Comparison of ENCODE assay signal across 12 mouse cellular contexts in genomic region chr7:80837736-80838135, GRCm38 (mm10). TPM values are rescaled to one million over a fixed set of nuclear protein-coding genes. Genes with fewer than 3 reads are reported as not detected.
DNase-seq lines count a peak whose midpoint lies in the region; ATAC-seq lines count a peak whose summit lies in the region.
"Had no signal": no experiment of that assay in that cellular context is flagged by ENCODE, and none has a peak within 500 bp of the region (broad histone marks: within the 10 kb centered on the region; RNA-seq: fewer than 3 reads in every experiment).

No protein-coding gene starts in this region.

- DNase-seq in adrenal gland, adult (ENCODE audit: inconsistent age in 2 of 2, low spot score in 1 of 2) = peak; percentile 61 to 81
- DNase-seq in adrenal gland, adult 8-10 months = no peak
- no peak for DNase-seq in lung, postnatal 14 days
- DNase-seq in fibroblast of lung, adult 2 months (ENCODE audit: low read depth) = peak; percentile 93
- DNase-seq in gastrocnemius, postnatal 10 days = no peak
- DNase-seq in left cerebral cortex, adult 8-10 months (ENCODE audit: low spot score in 2 of 2) = no peak
- DNase-seq in yolk sac, embryonic 10.5 days (ENCODE audit: low spot score) = no peak
- DNase-seq: cerebellum, adult 9-11 months had no signal

- no peak overlapping the region for H3K4me3 ChIP-seq in lung, embryonic 15.5 days
- H3K4me3 ChIP-seq: embryonic facial prominence, embryonic 13.5 days; limb, embryonic 15.5 days; megakaryocyte, embryonic 14.5 days had no signal

- H3K27me3 ChIP-seq in lung, embryonic 15.5 days = no peaks in the 10 kb centered on the region
- H3K27me3 ChIP-seq: embryonic facial prominence, embryonic 13.5 days; limb, embryonic 15.5 days had no signal

- no peak for ATAC-seq in lung, embryonic 15.5 days (ENCODE audit: borderline replicate concordance, extremely low read depth, low FRiP score, low TSS enrichment)

- peaks cover 31% of the 10 kb centered on the region for H3K4me1 ChIP-seq in lung, embryonic 15.5 days

- no peak overlapping the region for H3K4me2 ChIP-seq in lung, embryonic 15.5 days
- H3K4me2 ChIP-seq: embryonic facial prominence, embryonic 13.5 days; limb, embryonic 15.5 days had no signal

- 34% methylated on average over 9 of the region's 9 CpGs for WGBS in lung, embryonic 15.5 days

- H3K36me3 ChIP-seq in lung, embryonic 15.5 days = no peaks in the 10 kb centered on the region
- H3K36me3 ChIP-seq: embryonic facial prominence, embryonic 13.5 days; limb, embryonic 15.5 days had no signal

- no peaks in the 10 kb centered on the region for H3K9me3 ChIP-seq in lung, embryonic 15.5 days
- H3K9me3 ChIP-seq: embryonic facial prominence, embryonic 13.5 days; limb, embryonic 15.5 days; megakaryocyte, embryonic 14.5 days had no signal

- H3K27ac ChIP-seq in lung, embryonic 15.5 days = no peak overlapping the region
- H3K27ac ChIP-seq: embryonic facial prominence, embryonic 13.5 days; limb, embryonic 15.5 days had no signal

- H3K9ac ChIP-seq in lung, embryonic 15.5 days = peak overlapping the region; percentile 4; the same call in 1 of the 2 replicates
- H3K9ac ChIP-seq: embryonic facial prominence, embryonic 13.5 days; limb, embryonic 15.5 days had no signal

RNA-seq across cellular contexts. Expression of gene Iqgap1, which starts 12.0 kb away (rescaled TPM):
- total RNA-seq in adrenal gland, adult 8-10 months (2022) = 100 to 1,000 TPM in 2 of 4 experiments, 10 to 100 TPM in 2; 82.6 to 138 (median 109) TPM
- polyA plus RNA-seq in lung, embryonic 15.5 days (2015; fragmentation: Nextera tagmentation; extraction: Ambion mirVana) = 107 and 115 TPM in 2 replicates
- total RNA-seq in gastrocnemius, postnatal 10 days (2021) = 10 to 100 TPM; 38.7 to 60.1 TPM
- total RNA-seq in left cerebral cortex, adult 8-10 months (2022) = 10 to 100 TPM; 18.0 to 29.9 (median 24.9) TPM

RNA-seq across cellular contexts. Expression of gene Zscan2, which starts 23.0 kb away (rescaled TPM):
- total RNA-seq in adrenal gland, adult 8-10 months (2022) = 10 to 100 TPM in 2 of 4 experiments, 1 to 10 TPM in 2; 6.3 to 10.4 (median 9.7) TPM
- polyA plus RNA-seq in lung, embryonic 15.5 days (2015; fragmentation: Nextera tagmentation; extraction: Ambion mirVana) = 2.7 and 2.9 TPM in 2 replicates
- total RNA-seq in gastrocnemius, postnatal 10 days (2021) = 1 to 10 TPM; 2.3 to 2.5 TPM
- total RNA-seq in left cerebral cortex, adult 8-10 months (2022) = 10 to 100 TPM; 11.3 to 16.9 (median 14.0) TPM

Comparison
In these comparisons a context has a peak if more than half of its experiments do, and no peak if none do; other contexts are left out.
1. DNase-seq: peak in adrenal gland, adult (2 of 2) and fibroblast of lung, adult 2 months (single experiment); none in adrenal gland, adult 8-10 months (single experiment), lung, postnatal 14 days (single experiment), gastrocnemius, postnatal 10 days (single experiment), left cerebral cortex, adult 8-10 months (0 of 2) and yolk sac, embryonic 10.5 days (single experiment).